Mouse (Mus musculus) myocyte (in vitro differentiated cells): Measurements from ENCODE around the gene Ppt2.

Experiments used
- CEBPB ChIP-seq: IDR thresholded peaks from 2 replicates; pipeline ENCODE4 v1.6.1; 2011; ENCODE audit warnings: mild to moderate bottlenecking, moderate library complexity; ENCODE audit not compliant: poor library complexity, insufficient read depth, severe bottlenecking
- E2F4 ChIP-seq: IDR thresholded peaks from one replicate; pipeline ENCODE4 v1.6.1; 2011; ENCODE audit warnings: mild to moderate bottlenecking, control low read depth, moderate library complexity; ENCODE audit not compliant: insufficient read depth
- MAX ChIP-seq: IDR thresholded peaks from one replicate; pipeline ENCODE4 v1.6.1; 2011; ENCODE audit warnings: low read depth, mild to moderate bottlenecking, control low read depth
- MYOD1 ChIP-seq, 3 experiments: IDR thresholded peaks; one replicate each; pipeline ENCODE4 v1.6.1; 2011; ENCODE audit warnings: control low read depth in 2 of 3, low read depth in 2 of 3, mild to moderate bottlenecking in 2 of 3, moderate library complexity in 1 of 3; ENCODE audit not compliant: insufficient read length in 2 of 3, control insufficient read depth in 1 of 3
- MYOG ChIP-seq, 3 experiments: IDR thresholded peaks; one replicate each; pipeline ENCODE4 v1.6.1; 2011; ENCODE audit warnings: control low read depth in 2 of 3, low read depth in 2 of 3, mild to moderate bottlenecking in 2 of 3; ENCODE audit not compliant: insufficient read length in 2 of 3, control insufficient read depth in 1 of 3, insufficient read depth in 1 of 3
- POLR2A ChIP-seq: IDR thresholded peaks from one replicate; pipeline ENCODE4 v1.6.1; 2011; ENCODE audit warnings: low read depth, mild to moderate bottlenecking, control low read depth, moderate library complexity; ENCODE audit not compliant: insufficient read length
- POLR2AphosphoS2 ChIP-seq: IDR thresholded peaks from one replicate; pipeline ENCODE4 v1.6.1; 2011; ENCODE audit warnings: low read depth, control low read depth; ENCODE audit not compliant: insufficient read length
- REST ChIP-seq: IDR thresholded peaks from one replicate; pipeline ENCODE4 v1.6.1; 2011; ENCODE audit warnings: mild to moderate bottlenecking, control low read depth, moderate library complexity; ENCODE audit not compliant: insufficient read depth, insufficient read length
- TCF12 ChIP-seq: IDR thresholded peaks from one replicate; pipeline ENCODE4 v1.6.1; 2011; ENCODE audit warnings: mild to moderate bottlenecking, control low read depth; ENCODE audit not compliant: poor library complexity, insufficient read depth, severe bottlenecking
- TCF3 ChIP-seq: IDR thresholded peaks from one replicate; pipeline ENCODE4 v1.6.1; 2011; ENCODE audit warnings: low read depth, control low read depth; ENCODE audit not compliant: insufficient read length
- USF1 ChIP-seq: IDR thresholded peaks from one replicate; pipeline ENCODE4 v1.6.1; 2011; ENCODE audit warnings: low read depth, mild to moderate bottlenecking, control low read depth, moderate library complexity

- TF ChIP-seq POLR2A (no peak), MYOG (IDR thresholded peaks at IDR 0.05; ENCODE audit: control insufficient read depth in 1 of 3, insufficient read depth in 1 of 3, insufficient read length in 2 of 3, low read depth in 2 of 3) (no peak), POLR2AphosphoS2 (no peak), TCF3 (no peak), USF1 (no peak), TCF12 (no peak), MYOD1 (IDR thresholded peaks at IDR 0.05; ENCODE audit: control insufficient read depth in 1 of 3, insufficient read length in 2 of 3, low read depth in 2 of 3) (no peak), E2F4 (no peak), REST (no peak), MAX (no peak), CEBPB (no peak)
These were observed 59.9 kb downstream of the Ppt2 start for GRCm38 (mm10) chr17:34568421-34568820.
